Mouse (Mus musculus) erythroblast, embryonic 14.5 days (primary cell): ENCODE results near the gene Pnkp.

Experiments used
- GATA1 ChIP-seq: IDR thresholded peaks from 2 replicates; pipeline ENCODE4 v1.6.1; 2012; ENCODE audit warnings: low read length, inconsistent platforms, mixed read lengths
- TAL1 ChIP-seq: IDR thresholded peaks from 3 replicates; pipeline ENCODE4 v1.6.1; 2012; ENCODE audit warnings: low read length, inconsistent platforms, mixed read lengths

DNA sequence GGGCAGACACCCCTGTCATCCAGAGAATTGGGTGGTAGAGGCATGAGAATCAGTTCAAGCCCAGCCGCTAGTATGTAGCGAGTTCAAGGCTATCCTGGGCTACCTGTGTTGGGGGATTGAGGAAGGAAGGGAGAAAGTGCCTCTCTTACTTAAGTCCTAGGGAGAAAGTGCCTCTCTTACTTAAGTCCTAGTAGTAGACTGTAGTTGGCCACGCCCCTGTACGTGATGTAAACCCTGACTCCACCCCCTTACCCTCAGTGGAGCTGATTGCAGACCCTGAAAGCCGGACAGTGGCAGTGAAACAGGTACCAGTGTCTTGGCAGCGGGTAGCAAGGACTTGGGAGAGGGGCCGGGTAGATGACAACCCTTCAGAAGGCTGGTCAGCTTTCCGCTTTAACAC, 966 bp downstream of the Pnkp start:
- TF ChIP-seq TAL1 (no peak), GATA1 (no peak)
